Mouse (Mus musculus): Measurements from ENCODE around the gene Map3k6. TPM values are rescaled to one million over a fixed set of nuclear protein-coding genes. Genes with fewer than 3 reads are reported as not detected.
A peak's percentile ranks its signal among the peaks of the same experiment; 100 is the strongest.

Gene Map3k6
- polyA plus RNA-seq, 2 experiments = 7.5 to 10.4 TPM

GRCm38 (mm10) chr4:133210023-133210787, 30.4 kb upstream of the Map3k6 start:
- DNase-seq (ENCODE audit: low spot score) = no peak
- H3K27ac ChIP-seq (replicated peaks; ENCODE audit: low read depth, low read length) = no peak overlapping the region
- no peak overlapping the region for H3K9ac ChIP-seq (ENCODE audit: low read depth, low read length, severe bottlenecking)
- no peaks in the 10 kb centered on the region for H3K36me3 ChIP-seq (ENCODE audit: control insufficient read depth, insufficient read depth, low read length)
- no peak for TF ChIP-seq POLR2A (IDR thresholded peaks at IDR 0.05; ENCODE audit: borderline replicate concordance, extremely low read depth, insufficient read depth, insufficient read length)
- H3K27me3 ChIP-seq (ENCODE audit: control insufficient read depth, insufficient read depth, low read length) = peaks cover 18% of the 10 kb centered on the region
- H3K4me3 ChIP-seq (replicated peaks; ENCODE audit: low read length) = no peak overlapping the region
- ATAC-seq (ENCODE audit: low FRiP score, low read depth) = no peak
- H3K9me3 ChIP-seq (ENCODE audit: control insufficient read depth, low read length) = no peaks in the 10 kb centered on the region
- WGBS = 92% methylated on average over 24 of the region's 24 CpGs
- H3K4me2 ChIP-seq (replicated peaks; ENCODE audit: low read depth, low read length, severe bottlenecking) = no peak overlapping the region
- peaks cover 21% of the 10 kb centered on the region for H3K4me1 ChIP-seq (ENCODE audit: control insufficient read depth, insufficient read depth, low read length)

GRCm38 (mm10) chr4:133210788-133211390, 29.7 kb upstream of the Map3k6 start:
- Histone ChIP-seq H3K4me3 (replicated peaks; ENCODE audit: low read length) (no peak overlapping the region), H3K36me3 (ENCODE audit: control insufficient read depth, insufficient read depth, low read length) (no peaks in the 10 kb centered on the region), H3K9ac (ENCODE audit: low read depth, low read length, severe bottlenecking) (no peak overlapping the region), H3K27me3 (ENCODE audit: control insufficient read depth, insufficient read depth, low read length) (peaks cover 18% of the 10 kb centered on the region), H3K4me1 (ENCODE audit: control insufficient read depth, insufficient read depth, low read length) (peaks cover 21% of the 10 kb centered on the region), H3K4me2 (replicated peaks; ENCODE audit: low read depth, low read length, severe bottlenecking) (no peak overlapping the region), H3K9me3 (ENCODE audit: control insufficient read depth, low read length) (no peaks in the 10 kb centered on the region), H3K27ac (replicated peaks; ENCODE audit: low read depth, low read length) (no peak overlapping the region)
- ATAC-seq (ENCODE audit: low FRiP score, low read depth) (no peak), DNase-seq (ENCODE audit: low spot score) (no peak)
- 86% methylated on average over 19 of the region's 19 CpGs for WGBS
- no peak for TF ChIP-seq POLR2A (IDR thresholded peaks at IDR 0.05; ENCODE audit: borderline replicate concordance, extremely low read depth, insufficient read depth, insufficient read length)

GRCm38 (mm10) chr4:133211751-133212561, 28.7 kb upstream of the Map3k6 start, which contains the start of the genes Cd164l2 and Gpr3:
Cd164l2 (plus strand) TSS chr4:133212131.
Gpr3 (minus strand) TSS chr4:133212536.
- 2% methylated on average over 48 of the region's 52 CpGs for WGBS
- no peak for TF ChIP-seq POLR2A (IDR thresholded peaks at IDR 0.05; ENCODE audit: borderline replicate concordance, extremely low read depth, insufficient read depth, insufficient read length)
- no peak for DNase-seq (ENCODE audit: low spot score)
- no peak within 1 kb of the TSS for H3K27ac ChIP-seq (replicated peaks; ENCODE audit: low read depth, low read length)
- peak; percentile 32 for ATAC-seq (ENCODE audit: low FRiP score, low read depth)
- peaks cover 21% of the 10 kb centered on the region for H3K4me1 ChIP-seq (ENCODE audit: control insufficient read depth, insufficient read depth, low read length)
- peaks cover 18% of the 10 kb centered on the region for H3K27me3 ChIP-seq (ENCODE audit: control insufficient read depth, insufficient read depth, low read length)
- H3K36me3 ChIP-seq (ENCODE audit: control insufficient read depth, insufficient read depth, low read length) = no peaks in the 10 kb centered on the region
- H3K4me3 ChIP-seq (replicated peaks; ENCODE audit: low read length) = peak within 1 kb of the TSS; percentile 65
- peak within 1 kb of the TSS; percentile 99 for H3K4me2 ChIP-seq (replicated peaks; ENCODE audit: low read depth, low read length, severe bottlenecking)
- H3K9me3 ChIP-seq (ENCODE audit: control insufficient read depth, low read length) = no peaks in the 10 kb centered on the region
- H3K9ac ChIP-seq (ENCODE audit: low read depth, low read length, severe bottlenecking) = peak within 1 kb of the TSS; percentile 64

GRCm38 (mm10) chr4:133212562-133213267, 27.9 kb upstream of the Map3k6 start:
- H3K9me3 ChIP-seq (ENCODE audit: control insufficient read depth, low read length) = no peaks in the 10 kb centered on the region
- DNase-seq (ENCODE audit: low spot score) = peak; percentile 77
- TF ChIP-seq POLR2A (IDR thresholded peaks at IDR 0.05; ENCODE audit: borderline replicate concordance, extremely low read depth, insufficient read depth, insufficient read length) = no peak
- H3K27me3 ChIP-seq (ENCODE audit: control insufficient read depth, insufficient read depth, low read length) = peaks cover 18% of the 10 kb centered on the region
- H3K4me3 ChIP-seq (replicated peaks; ENCODE audit: low read length) = peak overlapping the region; percentile 65
- peak overlapping the region; percentile 64; the same call in 1 of the 2 replicates for H3K9ac ChIP-seq (ENCODE audit: low read depth, low read length, severe bottlenecking)
- H3K27ac ChIP-seq (replicated peaks; ENCODE audit: low read depth, low read length) = no peak overlapping the region
- H3K4me1 ChIP-seq (ENCODE audit: control insufficient read depth, insufficient read depth, low read length) = peaks cover 21% of the 10 kb centered on the region
- no peaks in the 10 kb centered on the region for H3K36me3 ChIP-seq (ENCODE audit: control insufficient read depth, insufficient read depth, low read length)
- H3K4me2 ChIP-seq (replicated peaks; ENCODE audit: low read depth, low read length, severe bottlenecking) = peak overlapping the region; percentile 99
- WGBS = 3% methylated on average over 36 of the region's 44 CpGs
- peak; percentile 83 for ATAC-seq (ENCODE audit: low FRiP score, low read depth)

- ATAC-seq (ENCODE audit: low FRiP score, low read depth) (no peak), DNase-seq (ENCODE audit: low spot score) (no peak)
- no peaks in the 10 kb centered on the region for H3K9me3 ChIP-seq (ENCODE audit: control insufficient read depth, low read length)
- peaks cover 18% of the 10 kb centered on the region for H3K27me3 ChIP-seq (ENCODE audit: control insufficient read depth, insufficient read depth, low read length)
- peaks cover 21% of the 10 kb centered on the region for H3K4me1 ChIP-seq (ENCODE audit: control insufficient read depth, insufficient read depth, low read length)
- no peak overlapping the region for H3K9ac ChIP-seq (ENCODE audit: low read depth, low read length, severe bottlenecking)
- peak overlapping the region; percentile 65 for H3K4me3 ChIP-seq (replicated peaks; ENCODE audit: low read length)
- H3K27ac ChIP-seq (replicated peaks; ENCODE audit: low read depth, low read length) = no peak overlapping the region
- H3K36me3 ChIP-seq (ENCODE audit: control insufficient read depth, insufficient read depth, low read length) = no peaks in the 10 kb centered on the region
- no peak for TF ChIP-seq POLR2A (IDR thresholded peaks at IDR 0.05; ENCODE audit: borderline replicate concordance, extremely low read depth, insufficient read depth, insufficient read length)
- peak overlapping the region; percentile 99 for H3K4me2 ChIP-seq (replicated peaks; ENCODE audit: low read depth, low read length, severe bottlenecking)
- 0% methylated on average over 9 of the region's 9 CpGs for WGBS
These were observed 27.4 kb upstream of the Map3k6 start for GRCm38 (mm10) chr4:133213268-133213590.
